Mouse (Mus musculus): ENCODE measurements around the gene Kif13a. TPM values are rescaled to one million over a fixed set of nuclear protein-coding genes. Genes with fewer than 3 reads are reported as not detected.

Gene Kif13a
- total and polyA plus RNA-seq, 3 experiments: 13.6 to 40.6 (median 26.0) TPM

- DNase-seq: peak; percentile 100
Observed at GRCm38 (mm10) chr13:46727837-46728268, 201.8 kb downstream of the Kif13a start, which contains the start of gene Nup153. Gene Nup153, minus strand, starts transcription at chr13:46727940.

- peak; percentile 86 for DNase-seq
Observed at GRCm38 (mm10) chr13:46727038-46727836, 202.4 kb downstream of the Kif13a start.

- no peak for DNase-seq
Observed at GRCm38 (mm10) chr13:46726288-46727037, 203.2 kb downstream of the Kif13a start.

GRCm38 (mm10) chr13:46725227-46725626 is 204.4 kb downstream of the Kif13a start:
- peak; percentile 27 for DNase-seq

GRCm38 (mm10) chr13:46724371-46724770 is 205.3 kb downstream of the Kif13a start:
- no peak for DNase-seq

- no peak for DNase-seq
Observed at GRCm38 (mm10) chr13:46721009-46721408, 208.7 kb downstream of the Kif13a start.

- DNase-seq: no peak
Observed at GRCm38 (mm10) chr13:46718893-46719400, 210.7 kb downstream of the Kif13a start.

- DNase-seq: no peak
Observed at GRCm38 (mm10) chr13:46715976-46716639, 213.6 kb downstream of the Kif13a start.

GRCm38 (mm10) chr13:46713486-46713885 is 216.2 kb downstream of the Kif13a start:
- DNase-seq: no peak

GRCm38 (mm10) chr13:46703138-46703537 is 226.5 kb downstream of the Kif13a start:
- no peak for DNase-seq

GRCm38 (mm10) chr13:46701486-46701885 is 228.2 kb downstream of the Kif13a start:
- DNase-seq: no peak

- no peak for DNase-seq
Observed at GRCm38 (mm10) chr13:46699372-46699771, 230.3 kb downstream of the Kif13a start.

Other genes starting within 250 kb of the Kif13a start
- gene Nup153, start 201.9 kb downstream of the Kif13a start, total RNA-seq (2021): 10 to 100 TPM; 49.9 to 89.2 TPM
- gene Nup153, start 201.9 kb downstream of the Kif13a start, polyA plus RNA-seq (2012; rRNA removed): 25.4 and 29.5 TPM in 2 replicates
- 1 to 10 TPM; 3.1 to 7.5 TPM for gene Nhlrc1, start 85.0 kb upstream of the Kif13a start, total RNA-seq (2021)
- 10.5 and 13.3 TPM in 2 replicates for gene Nhlrc1, start 85.0 kb upstream of the Kif13a start, polyA plus RNA-seq (2012; rRNA removed)
- 10 to 100 TPM in 1 of 2 experiments, 1 to 10 TPM in 1; 9.0 to 12.0 TPM for gene Kdm1b, start 113.6 kb upstream of the Kif13a start, total RNA-seq (2021)
- gene Kdm1b, start 113.6 kb upstream of the Kif13a start, polyA plus RNA-seq (2012; rRNA removed): 4.8 and 5.0 TPM in 2 replicates
- 1 to 10 TPM; 5.2 to 8.6 TPM for gene Tpmt, start 114.9 kb upstream of the Kif13a start, total RNA-seq (2021)
- 1.2 and 1.4 TPM in 2 replicates for gene Tpmt, start 114.9 kb upstream of the Kif13a start, polyA plus RNA-seq (2012; rRNA removed)
- gene Dek, start 176.3 kb upstream of the Kif13a start, total RNA-seq (2021): 10 to 100 TPM; 54.3 to 60.7 TPM
- gene Dek, start 176.3 kb upstream of the Kif13a start, polyA plus RNA-seq (2012; rRNA removed): 60.4 and 61.6 TPM in 2 replicates
- gene Rnf144b, start 192.8 kb upstream of the Kif13a start, total RNA-seq (2021): 1 to 10 TPM; 2.8 to 5.3 TPM
- gene Rnf144b, start 192.8 kb upstream of the Kif13a start, polyA plus RNA-seq (2012; rRNA removed): 2.2 and 3.1 TPM in 2 replicates

Data from adrenal gland, adult 2 months (tissue).